Mouse (Mus musculus) heart, embryonic 13.5 days (tissue): ENCODE measurements around the gene Rom1. TPM values are rescaled to one million over a fixed set of nuclear protein-coding genes. Genes with fewer than 3 reads are reported as not detected.
"Not testable (repeated sequence)": the region's sequence is repeated elsewhere in the genome, so short reads cannot be mapped to it uniquely, and the experiment has no call there.

Source experiments
- ATAC-seq: fragments of 200-750 bp; cut with Nextera tagmentation; 2 replicates; pipeline ENCODE4 v1.8.0; 2017; ENCODE audit warnings: moderate TSS enrichment; ENCODE audit not compliant: insufficient number of reproducible peaks, low FRiP score, low TSS enrichment; ENCODE audit errors: extremely low read depth
- H3K27ac ChIP-seq: fragments of 300-500 bp; sonication (generic); replicated peaks from 2 replicates; pipeline ENCODE4 v1.5.1; 2015; ENCODE audit warnings: moderate library complexity, mild to moderate bottlenecking, inconsistent platforms
- H3K27me3 ChIP-seq: fragments of 300-500 bp; sonication (generic); replicated peaks from 2 replicates; pipeline ENCODE4 v1.6.1; 2015; ENCODE audit warnings: mild to moderate bottlenecking, inconsistent platforms
- H3K36me3 ChIP-seq: fragments of 300-500 bp; sonication (generic); 2 replicates; pipeline ENCODE4 v1.6.1; 2015; ENCODE audit warnings: mild to moderate bottlenecking, inconsistent platforms
- H3K4me1 ChIP-seq: fragments of 300-500 bp; sonication (generic); 2 replicates; pipeline ENCODE4 v1.6.1; 2015; ENCODE audit warnings: inconsistent platforms
- H3K4me2 ChIP-seq: fragments of 300-500 bp; sonication (generic); 2 replicates; pipeline ENCODE4 v1.6.1; 2015; ENCODE audit warnings: inconsistent platforms, mild to moderate bottlenecking, moderate library complexity
- H3K4me3 ChIP-seq: fragments of 300-500 bp; sonication (generic); 2 replicates; pipeline ENCODE4 v1.5.1; 2015; ENCODE audit warnings: moderate library complexity, mild to moderate bottlenecking, inconsistent platforms
- H3K9ac ChIP-seq: fragments of 300-500 bp; sonication (generic); 2 replicates; pipeline ENCODE4 v1.6.1; 2015; ENCODE audit warnings: inconsistent platforms, mild to moderate bottlenecking, moderate library complexity
- H3K9me3 ChIP-seq: fragments of 300-500 bp; sonication (generic); 2 replicates; pipeline ENCODE4 v1.6.1; 2016; ENCODE audit warnings: inconsistent platforms
- WGBS: fragments of 180-500 bp; shearing (Covaris S2); methylation state at CpG from one replicate; pipeline ENCODE4 v1.1.7; 2015; ENCODE audit warnings: mixed read lengths; 5-methylcytosine and 5-hydroxymethylcytosine counted together
- polyA plus RNA-seq: library from polyadenylated mRNA; unstranded; fragments of >200 nt; fragmentation: Nextera tagmentation; extraction: Ambion mirVana; gene quantifications from 2 replicates; pipeline ENCODE4 v1.2.1, GENCODE M21; 2015

Rom1 gene
- 2.4 and 2.7 TPM in 2 replicates for polyA plus RNA-seq

- under 1% methylated on average over 71 of the region's 74 CpGs for WGBS
- H3K4me2 ChIP-seq = peak within 1 kb of the TSS; percentile 87
- H3K9me3 ChIP-seq = no peaks in the 10 kb centered on the region
- peak within 1 kb of the TSS; percentile 82 for H3K27ac ChIP-seq
- peak; percentile 78 for ATAC-seq
- H3K4me1 ChIP-seq = peaks cover 21% of the 10 kb centered on the region
- peak within 1 kb of the TSS; percentile 91 for H3K9ac ChIP-seq
- H3K27me3 ChIP-seq = no peaks in the 10 kb centered on the region
- peak within 1 kb of the TSS; percentile 89 for H3K4me3 ChIP-seq
- peaks cover 54% of the 10 kb centered on the region for H3K36me3 ChIP-seq
Measured at GRCm38 (mm10) chr19:8929224-8930088, at the start of gene Rom1, which contains the start of gene Eml3. Gene Rom1, minus strand, starts transcription at chr19:8929356. Gene Eml3, plus strand, starts transcription at chr19:8929552.

- Histone ChIP-seq H3K4me2 (no peak overlapping the region), H3K4me1 (peaks cover 25% of the 10 kb centered on the region), H3K4me3 (no peak overlapping the region), H3K27ac (no peak overlapping the region; the same call in 1 of the 2 replicates), H3K36me3 (peaks cover 95% of the 10 kb centered on the region), H3K9ac (no peak overlapping the region), H3K9me3 (no peaks in the 10 kb centered on the region), H3K27me3 (no peaks in the 10 kb centered on the region)
- ATAC-seq = no peak
- WGBS = 41% methylated on average over 3 of the region's 3 CpGs
Measured at GRCm38 (mm10) chr19:8976535-8976934, 47.4 kb upstream of the Rom1 start.

GRCm38 (mm10) chr19:8975491-8975890 lies 46.3 kb upstream of the Rom1 start:
- H3K36me3 ChIP-seq = peaks cover 100% of the 10 kb centered on the region

GRCm38 (mm10) chr19:8974638-8975037 lies 45.5 kb upstream of the Rom1 start:
- 93% methylated on average over 1 of the region's 1 CpGs for WGBS
- H3K27ac ChIP-seq = no peak overlapping the region
- no peak overlapping the region for H3K9ac ChIP-seq
- ATAC-seq = no peak
- peaks cover 100% of the 10 kb centered on the region for H3K36me3 ChIP-seq
- no peaks in the 10 kb centered on the region for H3K27me3 ChIP-seq
- peaks cover 12% of the 10 kb centered on the region for H3K4me1 ChIP-seq
- no peak overlapping the region for H3K4me3 ChIP-seq
- no peak overlapping the region for H3K4me2 ChIP-seq
- no peaks in the 10 kb centered on the region for H3K9me3 ChIP-seq

More at GRCm38 (mm10) chr19:8975491-8975890, 46.3 kb upstream of the Rom1 start:
- Histone ChIP-seq H3K4me3 (no peak overlapping the region), H3K27me3 (no peaks in the 10 kb centered on the region), H3K9ac (0 out of 2 replicates have a peak overlapping the region, but pooled peaks have one; percentile 0), H3K4me1 (peaks cover 14% of the 10 kb centered on the region), H3K9me3 (no peaks in the 10 kb centered on the region), H3K27ac (no peak overlapping the region), H3K4me2 (no peak overlapping the region)
- 89% methylated on average over 2 of the region's 2 CpGs for WGBS
- no peak for ATAC-seq

GRCm38 (mm10) chr19:8972491-8972890 lies 43.3 kb upstream of the Rom1 start:
- not testable (repeated sequence) for H3K4me2 ChIP-seq, H3K9ac ChIP-seq, H3K4me3 ChIP-seq, ATAC-seq, H3K27ac ChIP-seq, H3K27me3 ChIP-seq, H3K9me3 ChIP-seq
- WGBS = 89% methylated on average over 8 of the region's 8 CpGs
- H3K4me1 ChIP-seq = peaks cover 30% of the 10 kb centered on the region
- H3K36me3 ChIP-seq = peaks cover 91% of the 10 kb centered on the region

GRCm38 (mm10) chr19:8967893-8968292 lies 38.7 kb upstream of the Rom1 start:
- Histone ChIP-seq H3K4me1 (peaks cover 30% of the 10 kb centered on the region), H3K9me3 (no peaks in the 10 kb centered on the region), H3K4me3 (peak overlapping the region; percentile 76), H3K27ac (peak overlapping the region; percentile 81), H3K9ac (peak overlapping the region; percentile 95), H3K27me3 (no peaks in the 10 kb centered on the region), H3K36me3 (peaks cover 75% of the 10 kb centered on the region), H3K4me2 (peak overlapping the region; percentile 94)
- 1% methylated on average over 9 of the region's 9 CpGs for WGBS
- no peak for ATAC-seq

- under 1% methylated on average over 8 of the region's 8 CpGs for WGBS
Measured at GRCm38 (mm10) chr19:8967373-8967743, 38.2 kb upstream of the Rom1 start.

GRCm38 (mm10) chr19:8966590-8967372 lies 37.6 kb upstream of the Rom1 start, which contains the start of gene Eef1g:
Gene Eef1g, plus strand, starts transcription at chr19:8967041.
- Histone ChIP-seq H3K9me3 (no peaks in the 10 kb centered on the region), H3K4me3 (peak within 1 kb of the TSS; percentile 76), H3K27me3 (no peaks in the 10 kb centered on the region), H3K36me3 (peaks cover 75% of the 10 kb centered on the region), H3K4me2 (peak within 1 kb of the TSS; percentile 94), H3K9ac (peak within 1 kb of the TSS; percentile 95), H3K4me1 (peaks cover 30% of the 10 kb centered on the region), H3K27ac (peak within 1 kb of the TSS; percentile 96)
- peak; percentile 100 for ATAC-seq
- under 1% methylated on average over 52 of the region's 52 CpGs for WGBS

More at GRCm38 (mm10) chr19:8967373-8967743, 38.2 kb upstream of the Rom1 start:
- Histone ChIP-seq H3K27me3 (no peaks in the 10 kb centered on the region), H3K4me3 (peak overlapping the region; percentile 76), H3K4me1 (peaks cover 30% of the 10 kb centered on the region), H3K9ac (peak overlapping the region; percentile 95), H3K4me2 (peak overlapping the region; percentile 94), H3K27ac (peak overlapping the region; percentile 81), H3K9me3 (no peaks in the 10 kb centered on the region), H3K36me3 (peaks cover 75% of the 10 kb centered on the region)
- no peak for ATAC-seq

- Histone ChIP-seq H3K4me1 (peaks cover 30% of the 10 kb centered on the region), H3K27ac (peak overlapping the region; percentile 96), H3K36me3 (peaks cover 75% of the 10 kb centered on the region), H3K27me3 (no peaks in the 10 kb centered on the region), H3K9me3 (no peaks in the 10 kb centered on the region), H3K4me3 (peak overlapping the region; percentile 76), H3K9ac (peak overlapping the region; percentile 90), H3K4me2 (peak overlapping the region; percentile 82)
- WGBS = 34% methylated on average over 5 of the region's 5 CpGs
- ATAC-seq = no peak
Measured at GRCm38 (mm10) chr19:8966198-8966589, 37.0 kb upstream of the Rom1 start.

GRCm38 (mm10) chr19:8965771-8966170 lies 36.6 kb upstream of the Rom1 start:
- H3K27ac ChIP-seq = peak overlapping the region; percentile 96
- H3K4me3 ChIP-seq = peak overlapping the region; percentile 76
- peaks cover 30% of the 10 kb centered on the region for H3K4me1 ChIP-seq
- H3K36me3 ChIP-seq = peaks cover 75% of the 10 kb centered on the region
- no peak for ATAC-seq
- no peaks in the 10 kb centered on the region for H3K27me3 ChIP-seq
- peak overlapping the region; percentile 82 for H3K4me2 ChIP-seq
- 66% methylated on average over 8 of the region's 8 CpGs for WGBS
- peak overlapping the region; percentile 90 for H3K9ac ChIP-seq
- no peaks in the 10 kb centered on the region for H3K9me3 ChIP-seq

- peaks cover 30% of the 10 kb centered on the region for H3K4me1 ChIP-seq
- peak overlapping the region; percentile 82 for H3K4me2 ChIP-seq
- no peaks in the 10 kb centered on the region for H3K9me3 ChIP-seq
- no peak for ATAC-seq
- peak overlapping the region; percentile 96; the same call in 1 of the 2 replicates for H3K27ac ChIP-seq
- H3K9ac ChIP-seq = peak overlapping the region; percentile 90
- H3K36me3 ChIP-seq = peaks cover 75% of the 10 kb centered on the region
- no peak overlapping the region for H3K4me3 ChIP-seq
- no peaks in the 10 kb centered on the region for H3K27me3 ChIP-seq
- 84% methylated on average over 11 of the region's 11 CpGs for WGBS
Measured at GRCm38 (mm10) chr19:8965075-8965474, 35.9 kb upstream of the Rom1 start.
